Mouse (Mus musculus): Measurements from ENCODE around the gene Dusp21.

The Dusp21 gene

DNA sequence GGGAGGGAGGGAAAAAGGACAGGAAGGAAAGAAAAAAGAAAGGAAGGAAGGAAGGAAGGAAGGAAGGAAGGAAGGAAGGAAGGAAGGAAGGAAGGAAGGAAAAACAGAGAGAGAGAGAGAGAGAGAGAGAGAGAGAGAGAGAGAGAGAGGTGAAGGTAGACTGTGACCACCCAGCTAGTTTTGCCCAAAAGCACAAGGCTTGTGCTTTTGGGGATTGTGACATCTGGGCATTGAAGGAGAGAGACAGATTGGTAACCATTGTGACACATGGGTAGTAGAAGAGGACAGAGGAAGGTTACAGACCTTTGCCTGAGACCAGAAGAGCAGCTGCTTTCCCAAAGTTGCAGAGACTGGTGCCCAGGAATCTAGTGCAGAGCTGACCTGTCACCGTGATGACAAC, at the start of gene Dusp21:
Dusp21 (plus strand) TSS at position 301 of the 400 bp plus-strand sequence.
- DNase-seq (ENCODE audit: low spot score), result no peak

DNA sequence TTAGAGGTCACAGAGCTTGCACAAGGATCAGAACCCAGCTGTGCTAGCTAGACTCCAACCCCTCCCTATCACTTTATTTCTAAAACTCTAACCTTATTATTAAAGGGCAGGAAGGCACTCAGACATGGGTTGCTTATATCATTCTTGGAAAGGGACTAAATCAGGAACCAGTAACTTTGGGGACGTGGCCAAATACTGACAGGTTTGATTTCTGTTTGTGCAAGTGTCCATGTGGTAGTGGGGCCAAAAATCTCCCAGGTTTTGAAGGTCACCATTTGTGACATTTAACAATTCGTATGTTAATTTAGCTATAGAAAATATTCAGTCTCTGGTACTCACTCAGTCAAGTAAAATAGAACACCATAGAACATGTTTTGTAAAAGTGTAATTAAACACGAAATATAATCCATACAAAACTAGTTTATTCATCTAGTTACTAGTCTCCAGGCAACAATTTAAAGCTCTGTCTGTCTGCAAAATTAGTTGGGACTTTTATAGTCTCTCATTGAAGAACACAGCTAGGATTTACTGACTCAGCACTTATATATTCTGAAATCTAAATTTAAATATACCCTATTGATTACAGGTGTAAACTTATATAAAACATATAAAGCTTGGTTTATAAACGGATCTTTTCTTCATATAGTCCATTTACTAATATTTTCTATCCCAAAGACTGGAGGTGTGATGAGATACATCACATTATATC, 15.2 kb downstream of the Dusp21 start:
- DNase-seq (ENCODE audit: low spot score), result no peak

DNA sequence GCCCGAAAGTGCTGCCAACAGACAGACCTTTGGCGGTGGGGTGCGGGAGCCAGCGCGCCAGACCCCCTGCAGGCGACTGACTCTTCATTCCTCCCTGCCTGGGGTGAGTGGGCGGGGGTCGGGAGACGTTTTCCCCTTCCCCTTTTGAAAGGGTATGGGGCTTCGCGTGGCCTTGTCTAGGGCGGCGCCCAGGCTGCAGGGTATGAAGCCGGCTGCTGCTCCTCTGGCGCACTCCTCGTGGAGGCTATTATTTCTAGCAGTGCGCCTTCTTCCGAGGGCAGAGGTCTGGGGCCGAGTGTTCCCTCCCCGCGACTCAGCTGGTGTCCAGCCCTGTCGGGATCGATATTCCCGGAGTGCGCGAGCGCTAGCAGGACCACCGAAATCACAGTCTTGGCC, 16.1 kb downstream of the Dusp21 start:
- DNase-seq (ENCODE audit: low spot score), result peak; percentile 47

DNA sequence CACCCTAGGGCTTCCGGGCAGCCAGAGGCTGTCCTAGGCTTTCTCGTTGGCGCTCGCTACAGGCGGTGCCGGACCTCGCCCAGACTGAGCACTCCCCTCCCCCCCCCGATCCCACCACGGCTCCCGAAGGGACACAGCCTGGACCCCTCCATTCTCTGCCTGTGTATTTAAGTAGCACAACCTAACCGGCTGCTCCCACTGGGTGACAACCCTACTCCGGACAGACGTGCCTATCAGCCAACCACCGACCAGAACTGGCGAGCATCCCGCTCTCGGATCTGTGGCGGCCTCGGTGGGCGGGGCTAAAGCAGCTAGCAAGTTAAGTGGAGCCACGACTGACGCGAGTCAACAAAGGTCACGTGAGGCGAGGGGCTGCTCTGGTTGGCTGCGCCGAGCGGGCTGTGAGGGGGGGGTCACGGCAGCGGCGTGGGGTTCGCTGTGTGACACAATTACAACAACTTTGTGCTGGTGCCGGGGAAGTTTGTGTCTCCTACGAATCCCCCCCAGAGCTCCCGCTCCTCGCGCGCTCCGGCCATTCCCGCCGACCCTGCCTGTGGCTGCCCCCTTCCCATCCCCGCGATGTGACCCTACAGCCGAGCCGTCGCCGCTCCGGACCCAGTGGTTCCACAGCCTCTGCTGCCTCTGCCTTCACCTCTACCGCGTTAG, 16.7 kb downstream of the Dusp21 start, which contains the start of gene Kdm6a:
Kdm6a (plus strand) TSS at position 384 of the 666 bp plus-strand sequence.
- DNase-seq (ENCODE audit: low spot score), result peak; percentile 98

DNA sequence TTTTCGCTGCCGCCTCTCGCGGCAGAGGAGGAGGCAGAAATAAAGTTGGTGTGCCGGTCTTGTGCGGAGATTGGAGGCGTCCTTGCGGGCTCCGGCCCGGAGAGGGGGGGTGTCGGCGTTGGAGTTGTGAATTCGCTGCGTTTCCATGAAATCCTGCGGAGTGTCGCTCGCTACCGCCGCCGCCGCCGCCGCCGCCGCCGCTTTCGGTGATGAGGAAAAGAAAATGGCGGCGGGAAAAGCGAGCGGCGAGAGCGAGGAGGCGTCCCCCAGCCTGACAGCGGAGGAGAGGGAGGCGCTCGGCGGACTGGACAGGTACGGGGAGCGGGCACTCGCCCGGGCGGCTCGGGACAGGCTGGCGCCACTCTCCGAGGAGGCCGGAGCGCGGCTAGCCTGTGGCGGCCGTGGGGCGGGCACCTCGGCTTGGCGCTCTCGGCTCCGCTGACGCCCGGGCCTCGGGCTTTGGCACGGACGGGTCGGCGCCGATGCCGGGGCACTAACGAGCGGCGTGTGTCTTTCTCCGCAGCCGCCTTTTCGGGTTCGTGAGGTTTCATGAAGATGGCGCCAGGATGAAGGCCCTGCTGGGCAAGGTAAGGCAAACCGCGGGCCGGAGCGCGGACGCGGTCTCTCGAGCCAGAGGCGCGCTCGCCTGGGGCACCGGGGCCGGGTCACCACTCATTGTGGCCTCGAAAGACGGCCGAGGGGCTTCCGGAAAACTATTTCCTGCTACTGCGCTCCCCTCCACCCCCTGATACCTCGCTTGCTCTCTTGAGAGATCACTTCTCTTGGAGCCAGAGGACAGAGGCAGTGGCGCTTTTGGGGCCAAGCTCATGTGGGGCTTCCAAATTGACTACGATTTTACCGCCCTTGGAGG, 17.4 kb downstream of the Dusp21 start:
- peak; percentile 67 for DNase-seq (ENCODE audit: low spot score)

DNA sequence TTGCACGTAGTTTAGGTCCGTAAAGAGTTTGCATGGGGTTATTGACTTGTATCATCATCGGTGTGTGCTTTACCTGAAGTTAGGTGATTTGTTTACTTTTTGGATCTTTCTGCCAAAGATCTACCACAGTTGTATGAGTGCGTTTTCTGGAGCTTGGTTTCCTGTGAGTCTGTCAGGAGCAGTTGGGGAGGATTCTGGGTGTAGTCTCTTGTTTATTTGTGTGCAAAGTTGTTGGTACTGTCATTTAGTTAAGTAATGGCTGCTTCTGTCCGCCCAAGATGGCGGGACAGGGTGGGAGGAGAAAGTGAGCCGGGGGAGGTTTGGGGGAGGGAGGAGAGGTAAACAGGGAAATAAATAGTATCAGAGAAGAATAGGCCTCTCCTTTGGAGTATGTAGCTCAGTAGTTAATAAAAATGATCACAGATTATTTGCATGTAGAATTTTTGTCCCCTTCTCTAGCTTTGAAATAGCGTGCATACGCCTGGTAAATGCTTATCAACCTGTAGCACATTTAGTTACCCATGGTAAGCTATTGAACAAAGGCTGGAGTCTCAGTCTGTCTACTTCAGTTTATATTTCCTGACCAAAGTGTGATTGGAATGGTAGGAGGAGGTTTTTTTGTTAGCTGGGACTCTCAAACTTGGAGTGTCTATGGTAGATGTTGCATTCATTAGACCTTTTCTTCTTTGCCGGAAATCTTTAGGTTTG, 18.4 kb downstream of the Dusp21 start:
- DNase-seq (ENCODE audit: low spot score), result peak; percentile 54

DNA sequence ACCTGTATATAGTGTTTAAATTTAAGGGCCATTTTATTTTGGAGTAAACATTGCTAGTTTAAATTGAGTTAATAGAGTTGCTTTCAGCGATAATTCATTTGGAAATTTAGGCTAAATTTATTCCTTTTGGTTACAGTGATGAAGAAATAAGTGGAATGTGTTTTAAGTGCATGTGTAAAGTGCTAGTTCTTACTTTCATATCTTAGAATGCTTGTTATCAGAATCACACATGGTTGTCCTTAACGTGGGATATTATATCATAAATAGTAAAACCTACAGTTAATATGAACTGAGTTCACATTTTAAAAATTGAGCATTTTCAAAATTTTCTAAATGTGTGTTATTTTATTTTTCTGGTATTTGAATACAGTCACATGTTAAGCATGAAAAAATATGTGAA, 19.5 kb downstream of the Dusp21 start:
- DNase-seq (ENCODE audit: low spot score), result no peak

DNA sequence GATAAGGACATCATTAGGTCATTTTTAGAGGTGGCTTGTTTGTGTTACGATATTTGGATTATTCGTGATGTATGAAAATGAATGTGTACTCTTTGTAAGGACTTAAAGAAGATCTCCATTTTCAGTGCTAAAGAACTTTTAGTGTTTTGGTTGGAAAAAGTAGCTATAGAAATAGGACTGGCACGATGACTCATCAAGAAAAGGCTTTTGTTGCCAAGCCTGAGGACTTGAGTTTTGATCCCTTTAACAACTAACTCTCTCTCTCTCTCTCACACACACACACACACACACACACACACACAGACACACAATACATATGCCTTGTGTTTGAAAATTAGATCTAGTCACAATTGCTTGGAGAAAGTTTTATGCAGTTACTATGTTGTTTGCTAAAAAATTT, 21.3 kb downstream of the Dusp21 start:
- no peak for DNase-seq (ENCODE audit: low spot score)

DNA sequence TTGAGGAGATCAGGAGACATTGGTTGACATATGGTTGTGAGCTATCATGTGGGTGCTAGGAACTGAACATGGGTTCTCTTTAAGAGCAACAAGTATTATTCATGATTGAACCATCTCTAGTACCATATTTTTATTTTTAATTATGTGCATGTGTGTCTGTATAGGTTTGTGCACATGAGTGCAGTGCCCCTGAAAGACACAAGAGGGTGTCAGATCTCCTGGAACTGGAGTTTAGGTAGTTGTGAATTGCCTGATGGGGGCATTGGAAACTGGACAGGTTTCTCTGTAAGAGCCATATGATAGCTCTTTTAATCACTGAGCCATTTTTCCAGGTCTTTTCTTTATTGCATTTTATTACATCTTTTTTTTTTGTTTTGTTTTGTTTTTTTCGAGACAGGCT, 23.3 kb downstream of the Dusp21 start:
- no peak for DNase-seq (ENCODE audit: low spot score)

DNA sequence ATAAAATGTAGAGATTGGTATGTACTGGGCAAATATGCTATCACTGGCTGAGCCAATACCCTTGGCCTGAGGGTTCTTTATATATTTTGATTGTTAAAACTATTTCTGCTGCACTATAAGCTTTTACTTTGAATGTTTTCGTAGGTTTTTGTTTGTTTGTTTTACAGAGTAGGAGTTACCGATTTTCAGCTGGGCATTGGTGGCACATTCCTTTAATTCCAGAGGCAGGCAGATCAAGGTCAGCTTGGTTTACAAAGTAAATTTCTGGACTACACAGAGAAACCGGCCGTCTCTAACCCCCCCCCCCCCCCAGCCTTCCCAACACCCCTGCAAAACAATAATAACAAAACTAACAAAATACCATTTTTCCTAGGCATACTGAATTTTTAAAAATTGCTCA, 29.2 kb downstream of the Dusp21 start:
- DNase-seq (ENCODE audit: low spot score), result no peak

DNA sequence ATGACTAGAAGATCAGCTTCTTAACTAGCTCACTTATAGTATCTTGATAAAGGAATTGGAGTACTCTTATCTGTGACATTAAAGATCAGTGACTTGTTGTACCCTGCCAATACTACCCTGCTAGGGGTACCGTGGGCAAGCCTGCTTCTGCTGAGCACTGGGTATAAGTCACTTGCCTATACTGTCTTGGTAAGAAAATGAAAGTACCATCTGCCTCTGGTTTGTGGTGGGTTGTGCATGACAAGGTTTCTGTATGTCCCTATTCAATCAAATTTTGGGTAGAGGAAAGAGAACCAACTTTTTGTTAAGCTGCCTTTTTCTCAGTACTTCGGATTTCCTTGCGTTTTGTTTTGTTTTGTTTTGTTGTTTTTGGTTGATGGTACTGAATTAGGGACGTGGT, 32.1 kb downstream of the Dusp21 start:
- no peak for DNase-seq (ENCODE audit: low spot score)

DNA sequence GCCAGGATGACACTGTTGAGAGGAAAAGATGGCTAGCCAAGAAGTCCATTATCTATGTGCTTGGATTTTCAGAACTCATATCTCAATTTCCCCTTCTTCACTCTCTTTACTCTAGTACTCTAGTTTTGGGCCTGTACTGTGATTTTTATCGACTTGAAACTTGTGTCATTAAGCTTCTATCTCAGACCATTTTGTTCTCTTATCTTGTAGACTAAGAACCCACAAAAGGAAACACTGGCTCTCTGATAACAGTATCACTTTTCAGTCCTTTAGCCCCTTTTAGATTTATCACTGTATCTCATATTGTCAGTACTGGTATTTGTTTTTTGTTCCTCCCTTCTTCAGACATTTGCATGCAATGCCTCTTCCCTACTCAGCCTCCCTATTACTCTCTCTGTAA, 33.8 kb downstream of the Dusp21 start:
- DNase-seq (ENCODE audit: low spot score), result no peak

DNA sequence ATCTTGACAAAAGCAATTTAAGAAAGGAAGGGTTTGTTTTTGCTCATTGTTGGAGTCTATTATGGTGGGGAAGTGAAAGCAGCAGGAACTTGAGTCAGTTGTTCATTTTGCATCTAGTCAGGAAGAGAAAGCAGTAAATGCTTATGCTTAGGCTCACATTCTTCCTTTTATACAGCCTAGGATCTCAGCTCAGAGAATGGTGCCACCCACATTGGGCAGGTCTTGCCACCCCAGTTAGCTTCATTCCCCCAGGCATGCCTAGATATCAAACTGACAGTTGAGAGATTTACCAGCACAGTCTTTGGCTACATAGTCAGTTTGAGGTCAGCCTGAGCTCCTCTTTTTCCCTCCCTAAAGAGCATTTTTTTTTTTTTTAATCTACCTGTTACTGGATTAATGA, 41.5 kb downstream of the Dusp21 start:
- DNase-seq (ENCODE audit: low spot score), result no peak

DNA sequence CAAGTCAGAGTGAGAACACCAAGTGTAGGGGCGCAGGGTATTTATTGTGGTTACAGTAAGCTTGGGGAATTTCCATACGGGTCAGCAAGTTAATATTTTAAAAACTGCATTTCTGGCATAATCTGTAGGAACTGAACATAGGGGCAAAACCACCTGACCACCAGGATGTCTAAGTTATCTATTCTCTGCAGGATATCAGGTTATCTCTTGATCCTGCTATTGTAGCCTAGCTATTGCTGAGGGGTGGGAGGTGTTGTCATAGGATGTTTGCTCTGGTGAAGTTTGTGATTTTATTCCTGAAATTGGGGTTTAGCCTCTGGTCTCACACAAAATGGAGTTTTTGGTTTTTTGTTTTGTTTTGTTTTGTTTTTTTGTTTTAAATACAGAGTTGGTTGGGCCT, 42.6 kb downstream of the Dusp21 start:
- DNase-seq (ENCODE audit: low spot score), result no peak

Data from spleen, adult 12 weeks (tissue).